Mouse (Mus musculus): ENCODE data around the gene Hprt. TPM values are rescaled to one million over a fixed set of nuclear protein-coding genes. Genes with fewer than 3 reads are reported as not detected.

Gene Hprt
- polyA plus RNA-seq, 1 experiment from 2014 or later, result 114 TPM

- Histone ChIP-seq H3K27me3 (ENCODE audit: control insufficient read depth, insufficient read depth, low read depth, low read length) (no peaks in the 10 kb centered on the region), H3K9ac (ENCODE audit: low read depth, low read length) (no peak overlapping the region), H3K27ac (ENCODE audit: low read length) (no peak overlapping the region), H3K4me1 (ENCODE audit: control insufficient read depth, insufficient read depth, low read length) (no peaks in the 10 kb centered on the region), H3K9me3 (replicated peaks; ENCODE audit: control insufficient read depth, low read length, poor library complexity, severe bottlenecking) (no peaks in the 10 kb centered on the region), H3K4me3 (ENCODE audit: low read depth, low read length) (no peak overlapping the region), H3K36me3 (ENCODE audit: control insufficient read depth, insufficient read depth, low read length) (no peaks in the 10 kb centered on the region), H3K4me2 (ENCODE audit: low read length) (no peak overlapping the region)
- ATAC-seq, result no peak
- 47% methylated on average over 4 of the region's 4 CpGs for WGBS
These were observed 61.3 kb downstream of the Hprt start for GRCm38 (mm10) chrX:53049196-53049595.

GRCm38 (mm10) chrX:53050353-53050752 lies 62.4 kb downstream of the Hprt start:
- Histone ChIP-seq H3K27ac (ENCODE audit: low read length) (no peak overlapping the region), H3K36me3 (ENCODE audit: control insufficient read depth, insufficient read depth, low read length) (no peaks in the 10 kb centered on the region), H3K4me3 (ENCODE audit: low read depth, low read length) (no peak overlapping the region), H3K9ac (ENCODE audit: low read depth, low read length) (no peak overlapping the region), H3K9me3 (replicated peaks; ENCODE audit: control insufficient read depth, low read length, poor library complexity, severe bottlenecking) (no peaks in the 10 kb centered on the region), H3K4me2 (ENCODE audit: low read length) (peak overlapping the region; percentile 26), H3K4me1 (ENCODE audit: control insufficient read depth, insufficient read depth, low read length) (no peaks in the 10 kb centered on the region), H3K27me3 (ENCODE audit: control insufficient read depth, insufficient read depth, low read depth, low read length) (no peaks in the 10 kb centered on the region)
- 20% methylated on average over 9 of the region's 9 CpGs for WGBS
- no peak for ATAC-seq

GRCm38 (mm10) chrX:53052652-53053500 lies 64.9 kb downstream of the Hprt start:
- Histone ChIP-seq H3K27ac (ENCODE audit: low read length) (no peak overlapping the region), H3K4me1 (ENCODE audit: control insufficient read depth, insufficient read depth, low read length) (no peaks in the 10 kb centered on the region), H3K4me2 (ENCODE audit: low read length) (no peak overlapping the region), H3K4me3 (ENCODE audit: low read depth, low read length) (no peak overlapping the region), H3K9ac (ENCODE audit: low read depth, low read length) (no peak overlapping the region), H3K9me3 (replicated peaks; ENCODE audit: control insufficient read depth, low read length, poor library complexity, severe bottlenecking) (no peaks in the 10 kb centered on the region), H3K36me3 (ENCODE audit: control insufficient read depth, insufficient read depth, low read length) (no peaks in the 10 kb centered on the region), H3K27me3 (ENCODE audit: control insufficient read depth, insufficient read depth, low read depth, low read length) (no peaks in the 10 kb centered on the region)
- 16% methylated on average over 13 of the region's 13 CpGs for WGBS
- no peak for ATAC-seq

- Histone ChIP-seq H3K4me2 (ENCODE audit: low read length) (no peak overlapping the region), H3K9ac (ENCODE audit: low read depth, low read length) (no peak overlapping the region), H3K27ac (ENCODE audit: low read length) (no peak overlapping the region), H3K9me3 (replicated peaks; ENCODE audit: control insufficient read depth, low read length, poor library complexity, severe bottlenecking) (no peaks in the 10 kb centered on the region), H3K4me1 (ENCODE audit: control insufficient read depth, insufficient read depth, low read length) (no peaks in the 10 kb centered on the region), H3K4me3 (ENCODE audit: low read depth, low read length) (no peak overlapping the region), H3K36me3 (ENCODE audit: control insufficient read depth, insufficient read depth, low read length) (no peaks in the 10 kb centered on the region), H3K27me3 (ENCODE audit: control insufficient read depth, insufficient read depth, low read depth, low read length) (no peaks in the 10 kb centered on the region)
- WGBS, result 77% methylated on average over 5 of the region's 5 CpGs
- no peak for ATAC-seq
These were observed 65.9 kb downstream of the Hprt start for GRCm38 (mm10) chrX:53053885-53054284.

- no peak overlapping the region for H3K27ac ChIP-seq (ENCODE audit: low read length)
- WGBS, result 18% methylated on average over 9 of the region's 9 CpGs
- H3K4me1 ChIP-seq (ENCODE audit: control insufficient read depth, insufficient read depth, low read length), result no peaks in the 10 kb centered on the region
- H3K9me3 ChIP-seq (replicated peaks; ENCODE audit: control insufficient read depth, low read length, poor library complexity, severe bottlenecking), result no peaks in the 10 kb centered on the region
- H3K27me3 ChIP-seq (ENCODE audit: control insufficient read depth, insufficient read depth, low read depth, low read length), result peaks cover 2% of the 10 kb centered on the region; the same call in 1 of the 2 replicates
- H3K4me2 ChIP-seq (ENCODE audit: low read length), result peak overlapping the region; percentile 49
- no peaks in the 10 kb centered on the region for H3K36me3 ChIP-seq (ENCODE audit: control insufficient read depth, insufficient read depth, low read length)
- H3K4me3 ChIP-seq (ENCODE audit: low read depth, low read length), result peak overlapping the region; percentile 41
- no peak overlapping the region for H3K9ac ChIP-seq (ENCODE audit: low read depth, low read length)
- ATAC-seq, result no peak
These were observed 67.8 kb downstream of the Hprt start for GRCm38 (mm10) chrX:53055771-53056170.

- no peaks in the 10 kb centered on the region for H3K9me3 ChIP-seq (replicated peaks; ENCODE audit: control insufficient read depth, low read length, poor library complexity, severe bottlenecking)
- H3K36me3 ChIP-seq (ENCODE audit: control insufficient read depth, insufficient read depth, low read length), result no peaks in the 10 kb centered on the region
- ATAC-seq, result peak; percentile 52; the same call in 1 of the 2 replicates
- H3K4me2 ChIP-seq (ENCODE audit: low read length), result peak overlapping the region; percentile 49
- 21% methylated on average over 28 of the region's 33 CpGs for WGBS
- H3K27ac ChIP-seq (ENCODE audit: low read length), result no peak overlapping the region
- no peaks in the 10 kb centered on the region for H3K4me1 ChIP-seq (ENCODE audit: control insufficient read depth, insufficient read depth, low read length)
- H3K9ac ChIP-seq (ENCODE audit: low read depth, low read length), result peak overlapping the region; percentile 32
- H3K4me3 ChIP-seq (ENCODE audit: low read depth, low read length), result peak overlapping the region; percentile 41
- peaks cover 2% of the 10 kb centered on the region; the same call in 1 of the 2 replicates for H3K27me3 ChIP-seq (ENCODE audit: control insufficient read depth, insufficient read depth, low read depth, low read length)
These were observed 68.7 kb downstream of the Hprt start for GRCm38 (mm10) chrX:53056627-53057026.

- Histone ChIP-seq H3K4me1 (ENCODE audit: control insufficient read depth, insufficient read depth, low read length) (no peaks in the 10 kb centered on the region), H3K9me3 (replicated peaks; ENCODE audit: control insufficient read depth, low read length, poor library complexity, severe bottlenecking) (no peaks in the 10 kb centered on the region), H3K27me3 (ENCODE audit: control insufficient read depth, insufficient read depth, low read depth, low read length) (peaks cover 2% of the 10 kb centered on the region; the same call in 1 of the 2 replicates), H3K4me3 (ENCODE audit: low read depth, low read length) (peak overlapping the region; percentile 41), H3K4me2 (ENCODE audit: low read length) (peak overlapping the region; percentile 49), H3K36me3 (ENCODE audit: control insufficient read depth, insufficient read depth, low read length) (no peaks in the 10 kb centered on the region), H3K27ac (ENCODE audit: low read length) (no peak overlapping the region), H3K9ac (ENCODE audit: low read depth, low read length) (peak overlapping the region; percentile 32)
- 12% methylated on average over 22 of the region's 42 CpGs for WGBS
- peak; percentile 91 for ATAC-seq
These were observed 69.3 kb downstream of the Hprt start for GRCm38 (mm10) chrX:53057054-53057759.

GRCm38 (mm10) chrX:53057760-53058090 lies 69.8 kb downstream of the Hprt start:
- H3K4me1 ChIP-seq (ENCODE audit: control insufficient read depth, insufficient read depth, low read length), result no peaks in the 10 kb centered on the region
- WGBS, result 28% methylated on average over 6 of the region's 6 CpGs
- H3K4me3 ChIP-seq (ENCODE audit: low read depth, low read length), result no peak overlapping the region; the same call in 1 of the 2 replicates
- no peak for ATAC-seq
- peak overlapping the region; percentile 49 for H3K4me2 ChIP-seq (ENCODE audit: low read length)
- H3K27ac ChIP-seq (ENCODE audit: low read length), result no peak overlapping the region
- H3K9me3 ChIP-seq (replicated peaks; ENCODE audit: control insufficient read depth, low read length, poor library complexity, severe bottlenecking), result no peaks in the 10 kb centered on the region
- H3K36me3 ChIP-seq (ENCODE audit: control insufficient read depth, insufficient read depth, low read length), result no peaks in the 10 kb centered on the region
- no peak overlapping the region for H3K9ac ChIP-seq (ENCODE audit: low read depth, low read length)
- peaks cover 2% of the 10 kb centered on the region; the same call in 1 of the 2 replicates for H3K27me3 ChIP-seq (ENCODE audit: control insufficient read depth, insufficient read depth, low read depth, low read length)

Measured in midbrain, embryonic 16.5 days (tissue).